Mouse (Mus musculus) lung, postnatal 0 days (tissue): ENCODE data around the gene Cxxc4.

ENCODE experiments used
- CTCF ChIP-seq: IDR thresholded peaks from 2 replicates; pipeline ENCODE4 v1.5.1; 2016; ENCODE audit warnings: antibody characterized with exemption, mild to moderate bottlenecking
- EP300 ChIP-seq: IDR thresholded peaks from 2 replicates; pipeline ENCODE4 v1.6.1; 2016; ENCODE audit warnings: antibody characterized with exemption, mild to moderate bottlenecking, control low read depth

DNA sequence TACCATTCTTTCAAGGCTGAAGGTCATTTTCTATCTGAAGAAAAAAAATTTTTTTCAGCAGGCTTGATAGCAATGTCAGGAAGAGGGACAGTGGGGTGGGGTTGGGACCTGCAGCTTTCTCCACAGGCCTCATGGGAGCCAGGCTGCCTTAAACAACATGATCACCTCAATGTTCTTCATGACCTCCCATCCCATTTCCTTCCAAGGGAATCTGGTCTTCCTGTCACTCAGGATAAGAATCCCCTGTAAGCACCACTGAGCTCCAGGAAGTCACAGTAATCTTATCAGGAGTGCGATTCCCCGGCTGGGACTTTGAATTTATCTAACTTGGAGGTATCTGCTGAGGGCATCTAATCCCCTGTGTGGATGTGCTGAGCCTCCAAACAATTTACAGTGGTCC is 17.9 kb downstream of the Cxxc4 start:
- TF ChIP-seq CTCF (no peak), EP300 (no peak)
